Mouse (Mus musculus) CH12.LX (cell line): Measurements from ENCODE around the gene Lpar3. TPM values are rescaled to one million over a fixed set of nuclear protein-coding genes. Genes with fewer than 3 reads are reported as not detected.
A peak's percentile ranks its signal among the peaks of the same experiment; 100 is the strongest.

Source experiments
- DNase-seq: peaks from one replicate; pipeline ENCODE4 v3.0.0-alpha.2; 2013; ENCODE audit errors: extremely low read depth
- H3K27ac ChIP-seq: 2 replicates; pipeline ENCODE4 v1.5.1; 2012; ENCODE audit warnings: low read depth, mild to moderate bottlenecking, control low read depth, moderate library complexity; ENCODE audit not compliant: insufficient read depth
- H3K27me3 ChIP-seq: replicated peaks from 2 replicates; pipeline ENCODE3; 2012; ENCODE audit warnings: inconsistent platforms
- H3K36me3 ChIP-seq, 2 experiments: replicated peaks in 1 of 2; 2 replicates each; pipeline versions ENCODE3 to v1.6.1; 2012; ENCODE audit warnings: inconsistent platforms in 1 of 2, low read length in 1 of 2, mild to moderate bottlenecking in 1 of 2, mixed read lengths in 1 of 2, moderate library complexity in 1 of 2; ENCODE audit not compliant: control insufficient read depth in 1 of 2, insufficient read depth in 1 of 2
- H3K4me1 ChIP-seq, 2 experiments: 2 replicates each; pipeline ENCODE4 v1.6.1; 2012; ENCODE audit warnings: inconsistent platforms in 1 of 2, moderate library complexity in 1 of 2; ENCODE audit not compliant: insufficient read depth in 2 of 2, control insufficient read depth in 1 of 2
- H3K4me2 ChIP-seq: 2 replicates; pipeline ENCODE4 v1.6.1; 2012; ENCODE audit warnings: low read depth, mild to moderate bottlenecking, control low read depth; ENCODE audit not compliant: poor library complexity, insufficient read depth, severe bottlenecking
- H3K4me3 ChIP-seq, 3 experiments: fragments of 150-350 bp in 1 of 3; sonication (generic) in 1 of 3; replicated peaks in 1 of 3; 2 replicates each; pipeline versions ENCODE3 to v1.5.1; 2011 to 2012; ENCODE audit warnings: low read depth in 2 of 3, low read length in 2 of 3, mild to moderate bottlenecking in 2 of 3, moderate library complexity in 2 of 3, control low read depth in 1 of 3, improper control_type of control experiment in 1 of 3, inconsistent platforms in 1 of 3, mixed read lengths in 1 of 3; ENCODE audit not compliant: poor library complexity in 1 of 3
- H3K79me2 ChIP-seq: replicated peaks from 2 replicates; pipeline ENCODE4 v1.6.1; 2012; ENCODE audit warnings: mild to moderate bottlenecking, moderate library complexity; ENCODE audit not compliant: control insufficient read depth, poor library complexity, insufficient read depth, severe bottlenecking; ENCODE audit errors: extremely low read depth
- H3K9ac ChIP-seq: 2 replicates; pipeline ENCODE4 v1.6.1; 2012; ENCODE audit warnings: low read depth, mild to moderate bottlenecking, control low read depth, moderate library complexity; ENCODE audit not compliant: insufficient read depth
- H3K9me3 ChIP-seq: replicated peaks from 2 replicates; pipeline ENCODE3; 2012; ENCODE audit warnings: low read length, inconsistent platforms, mixed read lengths
- CHD2 ChIP-seq: IDR thresholded peaks from 2 replicates; pipeline ENCODE4 v1.6.1; 2011; ENCODE audit warnings: low read length, improper control_type of control experiment
- CTCF ChIP-seq, 2 experiments: IDR thresholded peaks in 1 of 2; conservative IDR thresholded peaks in 1 of 2; 2 replicates each; pipeline ENCODE4 v1.5.1; 2011 to 2012; ENCODE audit warnings: low read depth in 2 of 2, low read length in 2 of 2, improper control_type of control experiment in 1 of 2, inconsistent platforms in 1 of 2, mild to moderate bottlenecking in 1 of 2, moderate library complexity in 1 of 2
- E2F4 ChIP-seq: IDR thresholded peaks from 2 replicates; pipeline ENCODE4 v1.6.1; 2011; ENCODE audit warnings: low read depth, low read length, improper control_type of control experiment; ENCODE audit not compliant: insufficient replicate concordance
- ELF1 ChIP-seq: IDR thresholded peaks from 2 replicates; pipeline ENCODE4 v1.6.1; 2014; ENCODE audit warnings: low read depth, mild to moderate bottlenecking, inconsistent platforms, low read length, improper control_type of control experiment
- EP300 ChIP-seq: IDR thresholded peaks from 2 replicates; pipeline ENCODE4 v1.6.1; 2011; ENCODE audit warnings: low read length, improper control_type of control experiment
- GABPA ChIP-seq: IDR thresholded peaks from 2 replicates; pipeline ENCODE4 v1.6.1; 2012; ENCODE audit warnings: low read depth, low read length, improper control_type of control experiment, inconsistent platforms; ENCODE audit not compliant: insufficient replicate concordance
- JUN ChIP-seq: IDR thresholded peaks from 2 replicates; pipeline ENCODE4 v1.6.1; 2011; ENCODE audit warnings: low read depth, mild to moderate bottlenecking, low read length, improper control_type of control experiment, moderate library complexity; ENCODE audit not compliant: insufficient read depth
- JUND ChIP-seq: conservative IDR thresholded peaks from 2 replicates; pipeline ENCODE4 v1.6.1; 2011; ENCODE audit warnings: low read depth, low read length, improper control_type of control experiment
- MAX ChIP-seq: IDR thresholded peaks from 2 replicates; pipeline ENCODE4 v1.6.1; 2011; ENCODE audit warnings: low read length, improper control_type of control experiment
- MYC ChIP-seq: IDR thresholded peaks from 2 replicates; pipeline ENCODE4 v1.6.1; 2011; ENCODE audit warnings: low read depth, mild to moderate bottlenecking, improper control_type of control experiment, low read length
- NRF1 ChIP-seq: IDR thresholded peaks from 2 replicates; pipeline ENCODE4 v1.6.1; 2014; ENCODE audit warnings: low read depth, mild to moderate bottlenecking, inconsistent platforms, low read length, improper control_type of control experiment, moderate library complexity
- POLR2AphosphoS2 ChIP-seq: IDR thresholded peaks from 2 replicates; pipeline ENCODE4 v1.6.1; 2011; ENCODE audit warnings: low read depth, low read length, improper control_type of control experiment
- RAD21 ChIP-seq: IDR thresholded peaks from 2 replicates; pipeline ENCODE4 v1.6.1; 2011; ENCODE audit warnings: low read depth, mild to moderate bottlenecking, low read length, improper control_type of control experiment, moderate library complexity
- RCOR1 ChIP-seq: conservative IDR thresholded peaks from 2 replicates; pipeline ENCODE4 v1.6.1; 2012; ENCODE audit warnings: low read depth, mild to moderate bottlenecking, inconsistent platforms, low read length, improper control_type of control experiment
- SMC3 ChIP-seq: IDR thresholded peaks from 2 replicates; pipeline ENCODE4 v1.6.1; 2011; ENCODE audit warnings: low read depth, low read length, improper control_type of control experiment
- TBP ChIP-seq: conservative IDR thresholded peaks from 2 replicates; pipeline ENCODE4 v1.6.1; 2011; ENCODE audit warnings: low read depth, low read length, improper control_type of control experiment
- USF2 ChIP-seq: conservative IDR thresholded peaks from 2 replicates; pipeline ENCODE4 v1.6.1; 2011; ENCODE audit warnings: low read depth, low read length, improper control_type of control experiment
- ZC3H11A ChIP-seq: IDR thresholded peaks from 2 replicates; pipeline ENCODE4 v1.6.1; 2012; ENCODE audit warnings: low read depth, mild to moderate bottlenecking, inconsistent platforms, low read length, improper control_type of control experiment
- ZMIZ1 ChIP-seq: IDR thresholded peaks from 2 replicates; pipeline ENCODE4 v1.6.1; 2012; ENCODE audit warnings: low read depth, mild to moderate bottlenecking, inconsistent platforms, low read length, improper control_type of control experiment
- ZNF384 ChIP-seq: IDR thresholded peaks from 2 replicates; pipeline ENCODE4 v1.6.1; 2012; ENCODE audit warnings: low read depth, low read length, improper control_type of control experiment, inconsistent platforms
- dilution Hi-C: fragments of 300-500 bp; cut with MboI; formaldehyde crosslinking; loops from 2 replicates; pipeline ENCODE4 v1.14.3; 2020; ENCODE audit warnings: low sequenced_read_pairs; ENCODE audit not compliant: extremely low pct_unique_long_range_greater_than_20kb, extremely low pct_ligation_motif_present
- in situ Hi-C: fragments of 300-500 bp; cut with MboI; formaldehyde crosslinking; loops from 3 replicates; pipeline ENCODE4 v1.14.3; 2019; ENCODE audit warnings: low sequenced_read_pairs, low pct_ligation_motif_present, low pct_unique_long_range_greater_than_20kb, mixed read lengths
- polyA plus RNA-seq: library from polyadenylated mRNA; unstranded; fragments of >175 nt; gene quantifications from 2 replicates; pipeline ENCODE4 v1.2.1, GENCODE M21; 2012; ENCODE audit warnings: low read depth; ENCODE audit not compliant: insufficient read length
- total RNA-seq, 2 experiments: library from RNA; depleted of rRNA; stranded (reverse); fragments of 300-350 nt in 1 of 2; fragments of >200 nt in 1 of 2; gene quantifications; 2 replicates each; pipeline ENCODE4 v1.2.3; 2012 to 2014

Gene Lpar3
- total and polyA plus RNA-seq, 3 experiments = not detected

- H3K4me2 ChIP-seq = no peak overlapping the region
- H3K4me1 ChIP-seq = peaks cover 2 to 8% of the 10 kb centered on the region in 2 experiments; a peak in 1 of 4 replicates
- H3K36me3 ChIP-seq = peaks cover 50 to 96% of the 10 kb centered on the region in 2 experiments
- H3K27ac ChIP-seq = no peak overlapping the region
- no peak for DNase-seq
- no peaks in the 10 kb centered on the region for H3K9me3 ChIP-seq
- in situ Hi-C loops = loop anchor here (25.0 kb wide), 1 partner anchor 747 kb away; no protein-coding TSS in a partner anchor
- no peak overlapping the region for H3K4me3 ChIP-seq
- H3K27me3 ChIP-seq = no peaks in the 10 kb centered on the region
- no peak overlapping the region for H3K9ac ChIP-seq
- TF ChIP-seq POLR2AphosphoS2 (no peak), RAD21 (peak; percentile 33), CHD2 (peak; percentile 18; the same call in 1 of the 2 replicates), CTCF (conservative IDR thresholded peaks at IDR 0.05 in 1 of 2, IDR thresholded peaks at IDR 0.05 in 1 of 2; ENCODE audit: low read depth in 2 of 2, low read length in 2 of 2) (peak; percentile 18 to 74), ZMIZ1 (no peak), SMC3 (peak; percentile 56)
- TF ChIP-seq, all 38 proteins: peak for 4
- H3K79me2 ChIP-seq = no peaks in the 10 kb centered on the region
- dilution Hi-C loops = loop anchor here (25.0 kb wide), 1 partner anchor 97 kb away; no protein-coding TSS in a partner anchor
Measured at GRCm38 (mm10) chr3:146189933-146190332, 30.8 kb upstream of the Lpar3 start.

- in situ Hi-C loops = loop anchor here (25.0 kb wide), 1 partner anchor 745 kb away; no protein-coding TSS in a partner anchor
- Histone ChIP-seq H3K4me1 (peaks cover 2 to 8% of the 10 kb centered on the region in 2 experiments; a peak in 1 of 4 replicates), H3K27ac (no peak overlapping the region), H3K79me2 (no peaks in the 10 kb centered on the region), H3K27me3 (no peaks in the 10 kb centered on the region)
- TF ChIP-seq RCOR1 = no peak
- TF ChIP-seq CTCF (conservative IDR thresholded peaks at IDR 0.05 in 1 of 2, IDR thresholded peaks at IDR 0.05 in 1 of 2; ENCODE audit: low read depth in 2 of 2, low read length in 2 of 2) = no peak
- no peak for TF ChIP-seq E2F4
- no peak for TF ChIP-seq JUN
- TF ChIP-seq ZC3H11A = no peak
- no peak for TF ChIP-seq MYC
- TF ChIP-seq NRF1 = no peak
- no peak for TF ChIP-seq GABPA
- TF ChIP-seq ELF1 = no peak
- no peak for TF ChIP-seq USF2
- no peak for TF ChIP-seq ZNF384
- TF ChIP-seq EP300 = no peak
- TF ChIP-seq MAX = no peak
- no peak for TF ChIP-seq CHD2
- no peak for TF ChIP-seq TBP
- TF ChIP-seq JUND = no peak
- TF ChIP-seq, all 38 proteins: peak for 0
- Histone ChIP-seq H3K4me3 (no peak overlapping the region), H3K36me3 (peaks cover 36 to 85% of the 10 kb centered on the region in 2 experiments), H3K9ac (no peak overlapping the region), H3K4me2 (no peak overlapping the region), H3K9me3 (no peaks in the 10 kb centered on the region)
- dilution Hi-C loops = loop anchor here (25.0 kb wide), 1 partner anchor 95 kb away; no protein-coding TSS in a partner anchor
- DNase-seq = no peak
Measured at GRCm38 (mm10) chr3:146192507-146192906, 28.3 kb upstream of the Lpar3 start.
